Mouse (Mus musculus): ENCODE measurements around the gene Zfpm1. TPM values are rescaled to one million over a fixed set of nuclear protein-coding genes. Genes with fewer than 3 reads are reported as not detected.

Zfpm1 gene
- polyA plus RNA-seq, 1 experiment from 2014 or later = 2.4 TPM

DNA sequence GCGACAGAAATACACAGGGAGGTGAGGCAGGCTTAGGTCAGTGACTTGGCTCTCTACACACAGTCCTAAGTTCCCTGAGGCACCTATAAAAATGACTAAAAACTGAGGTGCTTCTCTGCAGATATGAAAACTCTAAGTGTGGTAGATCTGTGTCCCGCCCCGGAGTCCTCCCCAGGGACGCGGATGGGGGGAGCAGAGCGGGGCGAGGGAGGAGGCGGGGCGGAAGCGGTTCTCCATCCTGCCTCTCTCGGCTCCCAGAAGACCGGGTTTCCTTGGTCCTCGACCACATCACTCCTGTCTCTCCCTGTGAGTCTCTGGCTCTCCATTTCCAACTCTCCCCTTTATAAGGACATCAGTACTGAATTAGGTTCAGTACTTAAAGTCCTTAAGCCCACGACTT lies 61.8 kb downstream of the Zfpm1 start:
- Histone ChIP-seq H3K4me2 (peak overlapping the region; percentile 65), H3K9me3 (replicated peaks) (no peaks in the 10 kb centered on the region), H3K27me3 (peaks cover 26% of the 10 kb centered on the region), H3K36me3 (peaks cover 4% of the 10 kb centered on the region; the same call in 1 of the 2 replicates), H3K4me3 (replicated peaks) (peak overlapping the region; percentile 31), H3K9ac (0 out of 2 replicates have a peak overlapping the region, but pooled peaks have one; percentile 6), H3K4me1 (peaks cover 35% of the 10 kb centered on the region), H3K27ac (no peak overlapping the region)
- peak; percentile 37; the same call in 1 of the 2 replicates for ATAC-seq (replicated peaks; ENCODE audit: low FRiP score)
- under 1% methylated on average over 14 of the region's 14 CpGs for WGBS

DNA sequence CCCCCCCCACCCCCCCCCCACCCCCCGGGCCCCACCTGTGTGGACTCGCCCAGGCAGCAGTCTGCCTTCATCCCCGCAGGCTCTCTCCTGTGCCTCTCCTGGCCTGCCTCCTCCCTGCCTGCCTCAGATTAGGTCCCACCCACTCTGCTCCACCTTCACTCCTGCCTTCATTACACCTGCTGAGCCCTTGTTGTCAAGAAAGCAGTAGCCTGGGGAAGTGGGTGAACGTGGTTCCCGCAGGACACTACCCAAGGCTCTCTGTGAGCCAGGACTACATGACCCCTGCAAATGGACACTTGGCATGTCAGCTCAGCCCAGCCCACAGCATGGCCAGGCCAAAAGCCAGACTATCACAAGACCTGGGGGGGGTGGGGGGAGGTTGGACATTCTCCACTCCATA lies 62.3 kb downstream of the Zfpm1 start:
- WGBS = 2% methylated on average over 2 of the region's 5 CpGs
- no peak overlapping the region for H3K27ac ChIP-seq
- peak; percentile 65 for ATAC-seq (replicated peaks; ENCODE audit: low FRiP score)
- H3K9me3 ChIP-seq (replicated peaks) = no peaks in the 10 kb centered on the region
- no peak overlapping the region for H3K9ac ChIP-seq
- H3K4me2 ChIP-seq = peak overlapping the region; percentile 65
- peaks cover 1% of the 10 kb centered on the region; the same call in 1 of the 2 replicates for H3K36me3 ChIP-seq
- peaks cover 31% of the 10 kb centered on the region for H3K27me3 ChIP-seq
- peaks cover 35% of the 10 kb centered on the region for H3K4me1 ChIP-seq
- no peak overlapping the region; the same call in 1 of the 2 replicates for H3K4me3 ChIP-seq (replicated peaks)

DNA sequence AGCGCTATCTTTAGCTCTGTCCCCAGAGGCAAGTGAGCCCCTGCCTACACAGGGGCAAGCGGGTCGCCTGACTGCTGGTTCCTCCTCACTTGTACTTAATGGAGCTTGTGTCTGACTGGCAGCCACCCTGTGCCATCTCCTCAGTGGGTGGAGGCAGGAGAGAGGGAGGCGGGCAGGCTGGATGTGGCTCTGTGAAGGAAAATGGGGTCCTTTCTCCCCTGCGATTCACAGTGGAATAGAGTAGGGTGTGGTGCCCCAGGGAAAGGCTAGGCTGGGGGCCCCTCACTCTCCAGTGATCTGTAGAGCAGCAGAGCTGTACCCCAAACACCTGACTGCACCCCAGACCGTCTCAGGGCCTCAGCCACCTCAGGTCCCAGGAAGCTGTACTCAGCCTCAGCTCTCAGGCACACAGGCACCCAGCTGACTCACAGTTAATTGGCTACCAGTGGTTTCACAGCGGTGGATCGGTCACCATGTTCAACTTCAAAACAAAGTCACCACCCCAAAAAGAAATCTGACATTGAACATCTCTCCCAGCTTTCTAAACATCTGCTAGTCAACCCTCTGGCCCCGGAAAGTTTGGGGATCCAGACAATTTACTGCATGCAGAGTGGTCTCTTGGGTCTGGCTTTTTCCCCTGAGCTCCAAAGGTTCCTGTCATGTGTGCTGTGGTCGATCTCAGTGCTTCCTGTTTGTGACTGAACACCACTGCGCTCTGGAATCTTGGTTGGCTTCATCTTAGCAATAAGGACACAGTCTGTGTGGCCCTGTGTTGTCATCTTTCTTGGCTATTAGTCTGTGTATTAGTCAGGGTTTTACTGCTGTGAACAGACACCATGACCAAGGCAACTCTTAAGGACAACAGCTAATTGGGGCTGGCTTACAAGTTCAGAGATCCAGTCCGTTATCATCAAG lies 63.5 kb downstream of the Zfpm1 start:
- 54% methylated on average over 12 of the region's 12 CpGs for WGBS
- no peak overlapping the region for H3K4me2 ChIP-seq
- no peak overlapping the region for H3K9ac ChIP-seq
- peaks cover 36% of the 10 kb centered on the region for H3K27me3 ChIP-seq
- ATAC-seq (replicated peaks; ENCODE audit: low FRiP score) = no peak
- no peaks in the 10 kb centered on the region for H3K9me3 ChIP-seq (replicated peaks)
- no peak overlapping the region for H3K4me3 ChIP-seq (replicated peaks)
- H3K27ac ChIP-seq = no peak overlapping the region
- peaks cover 40% of the 10 kb centered on the region for H3K4me1 ChIP-seq
- no peaks in the 10 kb centered on the region for H3K36me3 ChIP-seq

DNA sequence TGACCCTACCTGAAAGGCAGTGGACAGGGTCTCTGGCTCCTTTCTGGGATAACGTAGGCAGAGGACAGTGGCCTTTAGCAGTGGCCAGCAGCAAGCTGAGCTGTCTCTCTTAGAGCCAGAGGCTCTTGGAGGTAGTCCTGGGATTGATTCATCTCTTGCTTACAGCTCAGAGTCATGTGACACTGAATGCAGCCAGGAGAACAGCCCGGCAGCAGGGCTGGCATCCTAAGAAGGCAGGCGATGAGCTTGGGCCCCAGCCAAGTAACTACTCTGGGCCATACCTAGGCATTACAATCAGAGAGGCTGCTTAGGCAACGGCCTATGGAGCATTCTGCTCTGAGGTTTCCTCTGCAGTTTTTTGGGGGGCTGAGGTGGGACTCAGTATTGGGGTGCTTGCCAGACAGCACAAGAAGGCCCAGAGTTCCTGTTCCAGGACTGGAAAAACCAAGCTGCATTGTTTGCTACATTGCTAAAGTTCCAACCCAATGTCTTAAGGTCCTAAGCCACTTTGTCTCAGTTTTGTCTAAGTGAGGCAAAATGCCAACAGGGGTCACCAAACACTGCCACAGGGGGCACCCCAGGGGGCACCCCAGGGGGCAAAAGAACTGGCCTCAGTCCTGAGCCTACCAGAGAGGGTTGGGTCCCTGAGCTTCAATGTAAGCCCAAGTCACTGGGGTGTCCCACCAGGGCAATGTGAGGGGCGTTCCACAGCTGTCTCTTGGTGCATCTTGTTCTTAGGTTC lies 66.0 kb downstream of the Zfpm1 start:
- 77% methylated on average over 5 of the region's 5 CpGs for WGBS
- ATAC-seq (replicated peaks; ENCODE audit: low FRiP score) = no peak
- no peak overlapping the region for H3K9ac ChIP-seq
- H3K4me1 ChIP-seq = peaks cover 29% of the 10 kb centered on the region
- no peak overlapping the region for H3K4me2 ChIP-seq
- no peak overlapping the region for H3K4me3 ChIP-seq (replicated peaks)
- peaks cover 26% of the 10 kb centered on the region for H3K27me3 ChIP-seq
- H3K9me3 ChIP-seq (replicated peaks) = no peaks in the 10 kb centered on the region
- no peak overlapping the region for H3K27ac ChIP-seq
- H3K36me3 ChIP-seq = no peaks in the 10 kb centered on the region

DNA sequence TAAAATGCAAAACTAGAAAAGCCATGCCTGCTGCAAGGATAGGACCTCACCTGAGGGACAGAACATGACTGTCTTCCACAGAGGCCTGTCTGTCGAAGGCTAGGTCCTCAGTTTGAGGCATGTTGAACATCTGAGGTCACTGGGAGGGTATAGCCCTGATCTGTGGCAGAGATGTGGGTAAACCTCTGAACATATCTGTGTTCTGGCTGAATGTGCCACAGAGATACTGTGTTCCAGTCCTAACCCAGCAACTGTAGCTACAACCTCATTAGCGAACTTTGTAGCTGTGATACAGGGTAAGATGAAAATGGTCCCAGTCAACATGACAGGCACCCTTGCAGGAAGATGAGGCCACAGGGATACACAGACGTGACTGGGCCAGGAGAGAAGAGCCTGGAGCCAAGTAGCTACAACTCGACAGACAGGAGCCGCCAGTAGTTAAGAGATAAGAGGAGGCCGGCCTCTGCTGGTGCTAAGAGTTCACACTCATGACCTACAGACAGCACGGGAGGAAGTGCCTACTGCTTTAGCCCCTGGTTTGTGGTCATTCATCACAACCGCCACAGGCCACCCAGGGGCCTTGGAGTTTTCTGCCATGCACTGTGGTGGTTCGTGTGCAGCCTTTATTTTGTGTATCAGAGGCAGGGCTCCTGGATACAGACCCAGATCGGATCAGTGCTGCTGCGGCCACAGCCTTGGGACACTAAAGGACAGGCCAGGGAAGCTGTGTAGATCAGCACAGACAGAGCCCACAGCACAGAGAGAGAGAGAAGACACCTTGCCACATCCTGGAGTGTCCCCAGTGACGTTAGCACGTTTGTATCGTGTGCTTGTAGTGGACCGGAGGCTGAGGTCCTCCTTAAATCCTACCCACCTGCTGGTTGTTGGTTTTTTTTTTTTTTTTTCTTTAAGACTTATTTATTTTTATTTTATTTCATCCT lies 67.7 kb downstream of the Zfpm1 start:
- Histone ChIP-seq H3K4me1 (peaks cover 20% of the 10 kb centered on the region), H3K9ac (no peak overlapping the region), H3K4me2 (no peak overlapping the region), H3K27me3 (peaks cover 18% of the 10 kb centered on the region), H3K36me3 (no peaks in the 10 kb centered on the region), H3K9me3 (replicated peaks) (no peaks in the 10 kb centered on the region), H3K4me3 (replicated peaks) (no peak overlapping the region), H3K27ac (no peak overlapping the region)
- WGBS = 39% methylated on average over 15 of the region's 15 CpGs
- ATAC-seq (replicated peaks; ENCODE audit: low FRiP score) = no peak

DNA sequence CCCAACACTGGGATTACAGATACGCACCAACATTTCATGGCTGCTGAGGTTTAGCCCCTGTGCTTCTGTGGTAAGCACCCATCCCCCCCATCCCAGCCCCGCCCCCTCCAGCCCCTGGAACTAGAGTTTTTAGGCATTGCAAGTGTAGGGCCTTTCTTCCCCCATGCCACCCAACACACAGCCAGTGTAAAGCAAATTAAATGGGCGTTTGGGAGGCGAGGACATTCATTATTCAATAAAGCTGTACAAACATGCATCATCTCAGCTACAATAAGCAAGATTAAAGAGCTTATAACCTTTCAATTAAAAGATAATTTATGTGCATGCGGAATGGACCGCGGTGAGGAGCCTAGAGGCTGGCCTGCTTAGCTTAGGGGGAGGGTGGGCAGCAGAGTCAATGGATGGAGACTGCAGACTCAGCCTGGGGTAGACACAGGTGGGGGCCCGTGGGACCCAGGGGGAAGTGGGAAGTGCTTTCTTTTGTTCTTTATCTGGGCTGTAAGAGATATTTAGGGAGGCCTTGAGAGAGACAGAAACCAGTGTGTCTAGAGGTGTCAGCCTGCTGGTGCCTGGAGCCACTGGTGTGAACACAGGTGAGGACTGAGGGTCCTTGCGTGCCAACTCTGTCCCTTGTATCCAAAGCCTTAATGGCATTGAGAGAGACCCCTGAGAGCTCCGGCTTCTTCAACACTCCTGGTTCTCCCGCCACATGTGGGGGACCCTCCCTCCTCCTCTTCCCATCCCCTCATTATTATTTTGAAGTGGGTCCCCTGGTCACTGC lies 68.6 kb downstream of the Zfpm1 start:
- no peak overlapping the region for H3K27ac ChIP-seq
- ATAC-seq (replicated peaks; ENCODE audit: low FRiP score) = no peak
- peaks cover 17% of the 10 kb centered on the region; the same call in 1 of the 2 replicates for H3K27me3 ChIP-seq
- H3K4me1 ChIP-seq = peaks cover 16% of the 10 kb centered on the region
- no peak overlapping the region for H3K9ac ChIP-seq
- no peaks in the 10 kb centered on the region for H3K36me3 ChIP-seq
- H3K4me3 ChIP-seq (replicated peaks) = no peak overlapping the region
- WGBS = 47% methylated on average over 11 of the region's 11 CpGs
- H3K9me3 ChIP-seq (replicated peaks) = no peaks in the 10 kb centered on the region
- no peak overlapping the region for H3K4me2 ChIP-seq

DNA sequence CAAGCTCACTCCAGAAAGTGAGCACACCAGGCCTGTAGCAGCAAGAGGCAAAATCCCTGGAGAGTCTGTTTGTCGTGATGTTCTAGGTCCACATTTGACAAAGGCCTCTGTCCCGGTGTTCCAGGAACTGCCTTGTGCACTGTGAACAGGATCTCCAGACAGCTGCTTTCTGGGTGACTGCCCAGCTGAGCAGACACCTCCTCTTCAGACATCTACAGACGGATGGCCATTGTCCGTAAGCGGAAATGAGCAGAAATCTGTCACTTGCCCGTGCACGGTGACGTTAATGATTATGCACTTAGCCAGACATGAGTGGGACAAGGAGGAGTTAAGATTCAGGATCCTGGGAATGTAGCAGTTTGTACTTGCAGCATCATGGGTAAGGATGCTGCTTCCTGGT lies 72.2 kb downstream of the Zfpm1 start:
- Histone ChIP-seq H3K4me2 (no peak overlapping the region), H3K4me3 (replicated peaks) (no peak overlapping the region), H3K9ac (no peak overlapping the region), H3K36me3 (no peaks in the 10 kb centered on the region), H3K27ac (no peak overlapping the region), H3K4me1 (peaks cover 16% of the 10 kb centered on the region), H3K27me3 (peaks cover 13% of the 10 kb centered on the region), H3K9me3 (replicated peaks) (no peaks in the 10 kb centered on the region)
- 61% methylated on average over 8 of the region's 8 CpGs for WGBS
- no peak for ATAC-seq (replicated peaks; ENCODE audit: low FRiP score)

- no peak overlapping the region for H3K4me2 ChIP-seq
- peaks cover 7% of the 10 kb centered on the region for H3K27me3 ChIP-seq
- ATAC-seq (replicated peaks; ENCODE audit: low FRiP score) = 0 out of 2 replicates have a peak, but pooled peaks have one; percentile 18
- peaks cover 11% of the 10 kb centered on the region; the same call in 1 of the 2 replicates for H3K4me1 ChIP-seq
- no peak overlapping the region for H3K4me3 ChIP-seq (replicated peaks)
- no peak overlapping the region for H3K27ac ChIP-seq
- H3K9me3 ChIP-seq (replicated peaks) = no peaks in the 10 kb centered on the region
- 63% methylated on average over 9 of the region's 9 CpGs for WGBS
- H3K36me3 ChIP-seq = no peaks in the 10 kb centered on the region
- H3K9ac ChIP-seq = no peak overlapping the region
Measured at GRCm38 (mm10) chr8:122355642-122356606, 74.0 kb downstream of the Zfpm1 start.

- Histone ChIP-seq H3K36me3 (no peaks in the 10 kb centered on the region), H3K9me3 (replicated peaks) (no peaks in the 10 kb centered on the region), H3K27ac (no peak overlapping the region), H3K4me1 (peaks cover 11% of the 10 kb centered on the region; the same call in 1 of the 2 replicates), H3K27me3 (peaks cover 11% of the 10 kb centered on the region), H3K4me2 (no peak overlapping the region), H3K9ac (no peak overlapping the region), H3K4me3 (replicated peaks) (no peak overlapping the region)
- WGBS = 70% methylated on average over 11 of the region's 11 CpGs
- no peak for ATAC-seq (replicated peaks; ENCODE audit: low FRiP score)
Measured at GRCm38 (mm10) chr8:122357202-122357601, 75.3 kb downstream of the Zfpm1 start.

- H3K4me2 ChIP-seq = no peak overlapping the region
- WGBS = 67% methylated on average over 5 of the region's 5 CpGs
- H3K9ac ChIP-seq = no peak overlapping the region
- no peak overlapping the region for H3K27ac ChIP-seq
- no peaks in the 10 kb centered on the region for H3K9me3 ChIP-seq (replicated peaks)
- no peak overlapping the region for H3K4me3 ChIP-seq (replicated peaks)
- peaks cover 11% of the 10 kb centered on the region; the same call in 1 of the 2 replicates for H3K4me1 ChIP-seq
- peaks cover 11% of the 10 kb centered on the region for H3K27me3 ChIP-seq
- ATAC-seq (replicated peaks; ENCODE audit: low FRiP score) = no peak
- no peaks in the 10 kb centered on the region for H3K36me3 ChIP-seq
Measured at GRCm38 (mm10) chr8:122357641-122358040, 75.7 kb downstream of the Zfpm1 start.
